Mouse (Mus musculus) erythroblast, embryonic 14.5 days (primary cell): ENCODE measurements around the gene Amer2.

Experiments used
- GATA1 ChIP-seq: IDR thresholded peaks from 2 replicates; pipeline ENCODE4 v1.6.1; 2012; ENCODE audit warnings: low read length, inconsistent platforms, mixed read lengths
- TAL1 ChIP-seq: IDR thresholded peaks from 3 replicates; pipeline ENCODE4 v1.6.1; 2012; ENCODE audit warnings: low read length, inconsistent platforms, mixed read lengths

GRCm38 (mm10) chr14:60422920-60423319, 49.9 kb downstream of the Amer2 start:
- no peak for TF ChIP-seq GATA1
- no peak for TF ChIP-seq TAL1
